Mouse (Mus musculus): ENCODE data around the gene Slc25a20. TPM values are rescaled to one million over a fixed set of nuclear protein-coding genes. Genes with fewer than 3 reads are reported as not detected.

Slc25a20 gene
- 22.6 and 26.0 TPM in 2 replicates for polyA plus RNA-seq (2014; fragmentation: Nextera tagmentation; extraction: Ambion mirVana)

DNA sequence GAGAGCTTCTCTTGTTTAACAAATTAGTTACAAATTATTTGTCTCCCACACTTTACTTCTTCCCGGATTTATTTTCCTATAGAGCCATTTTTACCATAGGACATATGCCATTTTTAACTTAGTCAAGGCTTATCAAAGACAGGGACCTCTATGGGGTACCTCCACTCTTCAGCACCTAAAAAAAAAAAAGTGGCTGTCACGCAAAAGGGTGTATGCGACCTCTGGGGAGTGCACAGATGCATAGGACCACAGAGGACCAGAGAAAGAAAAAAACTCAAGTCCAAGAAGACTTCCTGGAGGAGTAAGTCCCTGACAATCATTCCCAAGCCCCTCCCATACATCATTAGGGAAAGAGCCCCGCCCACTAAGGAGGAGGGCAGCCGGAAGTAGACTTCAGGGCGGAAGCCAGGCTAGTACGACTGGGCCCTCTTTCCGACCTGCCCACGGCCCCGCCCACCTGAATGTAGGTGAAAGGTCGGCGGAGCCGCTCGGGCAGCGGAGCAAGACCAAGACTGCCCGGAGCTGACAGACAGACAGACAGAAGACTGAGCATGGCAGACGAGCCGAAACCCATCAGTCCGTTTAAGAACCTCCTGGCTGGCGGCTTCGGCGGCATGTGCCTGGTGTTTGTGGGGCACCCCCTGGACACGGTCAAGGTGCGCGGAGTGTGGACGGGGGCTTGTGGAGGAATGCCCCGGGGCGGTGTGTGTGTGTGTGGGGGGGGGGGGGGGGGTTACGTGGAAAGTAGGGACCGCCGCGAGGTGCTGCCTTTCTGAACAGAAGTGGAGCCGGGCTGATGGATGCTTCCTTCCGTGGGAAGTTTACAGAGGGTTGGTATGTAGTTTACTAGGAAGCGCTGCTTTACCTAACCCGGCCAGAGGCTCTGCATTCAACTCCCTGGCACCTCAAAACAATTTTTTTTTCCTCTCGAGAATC is at the start of gene Slc25a20:
TSS of gene Slc25a20 (plus strand) at position 412 of the 936 bp plus-strand sequence.
- 0 out of 2 replicates have a peak, but pooled peaks cover 4% of the 10 kb centered on the region for H3K4me1 ChIP-seq (replicated peaks; ENCODE audit: control insufficient read depth, insufficient read depth, low read length)
- H3K4me2 ChIP-seq (ENCODE audit: low read depth, low read length, severe bottlenecking): peak within 1 kb of the TSS; percentile 66
- H3K4me3 ChIP-seq (ENCODE audit: low read depth, low read length): peak within 1 kb of the TSS; percentile 69
- ATAC-seq (replicated peaks; ENCODE audit: low FRiP score): peak; percentile 90
- H3K9me3 ChIP-seq (ENCODE audit: control insufficient read depth, low read length): no peaks in the 10 kb centered on the region
- H3K27me3 ChIP-seq (ENCODE audit: control insufficient read depth, insufficient read depth, low read length): no peaks in the 10 kb centered on the region
- H3K36me3 ChIP-seq (ENCODE audit: control insufficient read depth, insufficient read depth, low read length): no peaks in the 10 kb centered on the region
- H3K27ac ChIP-seq (ENCODE audit: low read depth, low read length): no peak within 1 kb of the TSS
- peak within 1 kb of the TSS; percentile 65 for H3K9ac ChIP-seq (ENCODE audit: low read length)
- peak; percentile 87 for DNase-seq (ENCODE audit: low spot score)
- WGBS: 2% methylated on average over 35 of the region's 37 CpGs

DNA sequence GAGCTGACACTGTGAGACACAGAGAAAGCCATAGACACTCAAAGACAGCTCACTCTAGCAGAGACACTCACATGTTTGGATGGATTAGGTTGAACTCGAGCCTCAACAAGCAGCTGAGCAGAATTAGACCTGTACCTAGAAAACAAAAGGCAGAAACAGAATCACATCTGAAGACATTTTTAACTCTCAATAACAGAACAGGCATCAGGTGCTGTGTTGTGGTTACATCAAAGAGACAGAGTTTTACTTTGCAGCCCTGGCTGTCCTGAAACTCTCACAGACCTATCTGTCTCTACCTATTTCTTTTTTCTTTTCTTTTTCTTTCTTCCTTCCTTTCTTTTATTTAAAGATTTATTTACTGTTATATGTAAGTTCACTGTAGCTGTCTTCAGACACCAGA is 44.6 kb upstream of the Slc25a20 start:
- Histone ChIP-seq H3K9me3 (ENCODE audit: control insufficient read depth, low read length) (no peaks in the 10 kb centered on the region), H3K4me1 (replicated peaks; ENCODE audit: control insufficient read depth, insufficient read depth, low read length) (no peaks in the 10 kb centered on the region), H3K36me3 (ENCODE audit: control insufficient read depth, insufficient read depth, low read length) (peaks cover 4% of the 10 kb centered on the region; the same call in 1 of the 2 replicates), H3K4me3 (ENCODE audit: low read depth, low read length) (no peak overlapping the region), H3K9ac (ENCODE audit: low read length) (no peak overlapping the region), H3K27me3 (ENCODE audit: control insufficient read depth, insufficient read depth, low read length) (no peaks in the 10 kb centered on the region), H3K27ac (ENCODE audit: low read depth, low read length) (no peak overlapping the region), H3K4me2 (ENCODE audit: low read depth, low read length, severe bottlenecking) (no peak overlapping the region)
- 94% methylated on average over 1 of the region's 1 CpGs for WGBS
- DNase-seq (ENCODE audit: low spot score): no peak
- ATAC-seq (replicated peaks; ENCODE audit: low FRiP score): no peak

DNA sequence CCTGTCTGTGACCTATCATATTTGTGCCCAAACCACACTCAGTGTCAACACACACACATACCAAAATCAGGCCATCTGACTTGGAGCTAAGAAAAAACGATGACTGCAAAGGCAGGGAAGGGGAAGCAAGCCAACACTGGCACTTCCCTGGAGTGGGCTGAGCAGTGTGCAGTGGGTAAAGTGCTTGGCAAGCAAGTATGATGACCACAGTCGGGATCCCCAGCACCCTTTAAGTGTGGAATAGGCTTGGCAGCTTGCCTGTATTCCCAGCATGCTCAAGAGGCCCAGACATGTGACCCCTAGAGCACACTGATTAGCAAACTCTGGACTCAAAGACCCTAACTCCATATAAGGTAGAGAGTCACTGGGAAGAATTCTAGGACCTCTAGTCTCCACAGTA is 35.4 kb upstream of the Slc25a20 start:
- no peak overlapping the region for H3K4me3 ChIP-seq (ENCODE audit: low read depth, low read length)
- DNase-seq (ENCODE audit: low spot score) (no peak), ATAC-seq (replicated peaks; ENCODE audit: low FRiP score) (no peak)
- H3K27ac ChIP-seq (ENCODE audit: low read depth, low read length): no peak overlapping the region
- no peak overlapping the region for H3K4me2 ChIP-seq (ENCODE audit: low read depth, low read length, severe bottlenecking)
- H3K9ac ChIP-seq (ENCODE audit: low read length): no peak overlapping the region
- H3K4me1 ChIP-seq (replicated peaks; ENCODE audit: control insufficient read depth, insufficient read depth, low read length): no peaks in the 10 kb centered on the region
- H3K9me3 ChIP-seq (ENCODE audit: control insufficient read depth, low read length): no peaks in the 10 kb centered on the region
- 76% methylated on average over 2 of the region's 2 CpGs for WGBS
- H3K36me3 ChIP-seq (ENCODE audit: control insufficient read depth, insufficient read depth, low read length): no peaks in the 10 kb centered on the region
- H3K27me3 ChIP-seq (ENCODE audit: control insufficient read depth, insufficient read depth, low read length): no peaks in the 10 kb centered on the region

GRCm38 (mm10) chr9:108628141-108628540 is 33.7 kb upstream of the Slc25a20 start:
- H3K9ac ChIP-seq (ENCODE audit: low read length): no peak overlapping the region
- no peak overlapping the region for H3K4me3 ChIP-seq (ENCODE audit: low read depth, low read length)
- DNase-seq (ENCODE audit: low spot score): no peak
- H3K4me2 ChIP-seq (ENCODE audit: low read depth, low read length, severe bottlenecking): no peak overlapping the region
- H3K36me3 ChIP-seq (ENCODE audit: control insufficient read depth, insufficient read depth, low read length): no peaks in the 10 kb centered on the region
- no peak overlapping the region for H3K27ac ChIP-seq (ENCODE audit: low read depth, low read length)
- H3K4me1 ChIP-seq (replicated peaks; ENCODE audit: control insufficient read depth, insufficient read depth, low read length): no peaks in the 10 kb centered on the region
- WGBS: 87% methylated on average over 4 of the region's 4 CpGs
- H3K27me3 ChIP-seq (ENCODE audit: control insufficient read depth, insufficient read depth, low read length): no peaks in the 10 kb centered on the region
- no peak for ATAC-seq (replicated peaks; ENCODE audit: low FRiP score)
- no peaks in the 10 kb centered on the region for H3K9me3 ChIP-seq (ENCODE audit: control insufficient read depth, low read length)

DNA sequence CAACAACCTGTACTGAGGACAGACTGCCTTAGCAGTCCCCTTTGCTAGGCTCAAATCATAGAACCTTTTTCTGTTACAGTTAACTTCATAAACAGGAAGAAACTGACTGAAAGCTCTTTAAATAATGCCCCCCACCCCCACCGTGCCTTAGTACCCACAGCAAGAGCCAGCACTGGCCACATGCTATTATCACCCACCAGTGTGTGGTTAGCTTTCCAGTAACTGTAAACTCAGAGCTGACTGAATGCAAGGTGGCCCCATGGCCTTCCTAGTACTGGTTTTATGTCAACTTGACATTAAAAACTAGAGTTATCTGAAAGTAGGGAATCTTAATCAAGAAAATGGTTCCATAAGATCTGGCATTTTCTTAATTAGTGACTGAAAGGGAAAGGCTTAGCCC is 31.2 kb upstream of the Slc25a20 start:
- no peaks in the 10 kb centered on the region for H3K36me3 ChIP-seq (ENCODE audit: control insufficient read depth, insufficient read depth, low read length)
- H3K9me3 ChIP-seq (ENCODE audit: control insufficient read depth, low read length): no peaks in the 10 kb centered on the region
- no peak for ATAC-seq (replicated peaks; ENCODE audit: low FRiP score)
- no peaks in the 10 kb centered on the region for H3K4me1 ChIP-seq (replicated peaks; ENCODE audit: control insufficient read depth, insufficient read depth, low read length)
- H3K4me3 ChIP-seq (ENCODE audit: low read depth, low read length): no peak overlapping the region
- 90% methylated on average over 1 of the region's 1 CpGs for WGBS
- no peak overlapping the region for H3K27ac ChIP-seq (ENCODE audit: low read depth, low read length)
- no peak overlapping the region for H3K4me2 ChIP-seq (ENCODE audit: low read depth, low read length, severe bottlenecking)
- H3K27me3 ChIP-seq (ENCODE audit: control insufficient read depth, insufficient read depth, low read length): no peaks in the 10 kb centered on the region
- no peak for DNase-seq (ENCODE audit: low spot score)
- H3K9ac ChIP-seq (ENCODE audit: low read length): no peak overlapping the region

DNA sequence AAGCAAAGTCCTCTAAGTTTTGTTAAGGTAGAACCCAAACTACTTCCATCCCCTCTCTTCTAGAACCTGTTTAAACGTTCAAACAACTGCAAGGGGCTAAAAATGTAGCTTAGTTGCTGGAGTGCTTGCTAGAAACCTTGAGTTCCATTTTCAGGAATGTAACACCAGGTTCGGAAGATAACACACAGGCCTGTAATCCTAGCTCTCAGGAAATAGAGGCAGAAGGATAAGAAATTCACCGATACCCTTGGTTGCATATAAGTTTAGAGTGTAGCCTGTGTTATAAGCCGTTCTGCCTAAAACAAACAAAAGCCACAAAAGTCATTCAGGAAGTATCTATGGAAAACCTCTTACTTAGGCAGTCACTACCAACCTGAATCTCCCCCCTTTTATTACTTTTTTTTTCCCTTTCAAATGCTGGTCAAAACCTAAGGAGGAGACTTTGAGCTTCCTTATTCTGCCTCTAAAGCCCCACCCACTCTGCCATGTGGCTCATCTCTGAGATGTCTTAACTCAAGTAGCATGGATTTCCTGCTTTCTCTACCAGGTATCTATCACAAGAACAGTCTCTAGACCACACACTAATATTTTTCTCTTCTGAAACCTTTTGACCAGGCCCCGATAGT is 30.1 kb upstream of the Slc25a20 start:
- no peaks in the 10 kb centered on the region for H3K9me3 ChIP-seq (ENCODE audit: control insufficient read depth, low read length)
- H3K27me3 ChIP-seq (ENCODE audit: control insufficient read depth, insufficient read depth, low read length): no peaks in the 10 kb centered on the region
- no peak for ATAC-seq (replicated peaks; ENCODE audit: low FRiP score)
- DNase-seq (ENCODE audit: low spot score): no peak
- H3K27ac ChIP-seq (ENCODE audit: low read depth, low read length): no peak overlapping the region
- no peak overlapping the region for H3K4me2 ChIP-seq (ENCODE audit: low read depth, low read length, severe bottlenecking)
- H3K4me3 ChIP-seq (ENCODE audit: low read depth, low read length): no peak overlapping the region
- H3K36me3 ChIP-seq (ENCODE audit: control insufficient read depth, insufficient read depth, low read length): no peaks in the 10 kb centered on the region
- 93% methylated on average over 5 of the region's 5 CpGs for WGBS
- H3K4me1 ChIP-seq (replicated peaks; ENCODE audit: control insufficient read depth, insufficient read depth, low read length): no peaks in the 10 kb centered on the region
- H3K9ac ChIP-seq (ENCODE audit: low read length): no peak overlapping the region

- Histone ChIP-seq H3K4me3 (ENCODE audit: low read depth, low read length) (no peak overlapping the region), H3K9ac (ENCODE audit: low read length) (no peak overlapping the region), H3K36me3 (ENCODE audit: control insufficient read depth, insufficient read depth, low read length) (no peaks in the 10 kb centered on the region; the same call in 1 of the 2 replicates), H3K4me2 (ENCODE audit: low read depth, low read length, severe bottlenecking) (no peak overlapping the region), H3K27me3 (ENCODE audit: control insufficient read depth, insufficient read depth, low read length) (no peaks in the 10 kb centered on the region), H3K27ac (ENCODE audit: low read depth, low read length) (no peak overlapping the region), H3K4me1 (replicated peaks; ENCODE audit: control insufficient read depth, insufficient read depth, low read length) (no peaks in the 10 kb centered on the region), H3K9me3 (ENCODE audit: control insufficient read depth, low read length) (no peaks in the 10 kb centered on the region)
- no peak for ATAC-seq (replicated peaks; ENCODE audit: low FRiP score)
- no peak for DNase-seq (ENCODE audit: low spot score)
- WGBS: 91% methylated on average over 5 of the region's 5 CpGs
Measured at GRCm38 (mm10) chr9:108632375-108632774, 29.5 kb upstream of the Slc25a20 start.

GRCm38 (mm10) chr9:108633846-108634245 is 28.0 kb upstream of the Slc25a20 start:
- Histone ChIP-seq H3K9me3 (ENCODE audit: control insufficient read depth, low read length) (no peaks in the 10 kb centered on the region), H3K4me3 (ENCODE audit: low read depth, low read length) (no peak overlapping the region), H3K9ac (ENCODE audit: low read length) (no peak overlapping the region), H3K4me1 (replicated peaks; ENCODE audit: control insufficient read depth, insufficient read depth, low read length) (no peaks in the 10 kb centered on the region), H3K4me2 (ENCODE audit: low read depth, low read length, severe bottlenecking) (no peak overlapping the region), H3K36me3 (ENCODE audit: control insufficient read depth, insufficient read depth, low read length) (no peaks in the 10 kb centered on the region; the same call in 1 of the 2 replicates), H3K27ac (ENCODE audit: low read depth, low read length) (no peak overlapping the region), H3K27me3 (ENCODE audit: control insufficient read depth, insufficient read depth, low read length) (no peaks in the 10 kb centered on the region)
- DNase-seq (ENCODE audit: low spot score): no peak
- WGBS: 79% methylated on average over 2 of the region's 2 CpGs
- ATAC-seq (replicated peaks; ENCODE audit: low FRiP score): no peak

Measured in forebrain, embryonic 11.5 days (tissue).